Mouse (Mus musculus): ENCODE measurements around the gene Sos2. TPM values are rescaled to one million over a fixed set of nuclear protein-coding genes. Genes with fewer than 3 reads are reported as not detected.
A peak's percentile ranks its signal among the peaks of the same experiment; 100 is the strongest.

Sos2 gene
- 17.6 and 25.1 TPM in 2 replicates for polyA plus RNA-seq (2012; rRNA removed)

- Histone ChIP-seq H3K4me1 (ENCODE audit: control insufficient read depth, insufficient read depth, low read length) (peaks cover 10% of the 10 kb centered on the region), H3K4me3 (replicated peaks; ENCODE audit: extremely low read depth, low read depth, low read length) (peak within 1 kb of the TSS; percentile 80)
- DNase-seq: peak; percentile 65
- 4% methylated on average over 66 of the region's 85 CpGs for WGBS
- TF ChIP-seq CTCF (IDR thresholded peaks at IDR 0.05; ENCODE audit: insufficient read depth, low read length) (no peak), POLR2A (IDR thresholded peaks at IDR 0.05; ENCODE audit: borderline replicate concordance, extremely low read depth, low read depth, low read length) (0 out of 2 replicates have a peak, but pooled peaks have one; percentile 20)
These were observed at the start of gene Sos2 for GRCm38 (mm10) chr12:69681566-69682061. Gene Sos2, minus strand, starts transcription at chr12:69681852.

DNA sequence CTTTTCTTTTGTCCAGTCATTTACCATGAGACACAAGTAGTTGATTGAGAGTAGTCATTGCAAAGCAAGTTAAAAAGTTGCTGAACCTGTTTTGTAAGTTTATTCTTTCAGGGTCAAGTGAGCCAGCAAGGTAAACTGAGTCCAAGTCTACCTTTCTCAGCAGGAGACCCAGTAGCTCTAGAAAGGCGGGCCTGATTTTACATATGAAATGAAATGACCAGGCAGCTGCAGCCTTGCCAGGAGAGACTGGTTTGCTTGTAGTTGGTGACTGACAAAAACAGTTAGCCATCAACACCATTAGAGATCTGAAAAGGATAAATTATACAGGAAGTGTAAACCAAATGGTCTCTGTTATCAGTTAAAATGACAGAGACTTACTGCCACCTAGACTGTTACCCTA is 48.7 kb upstream of the Sos2 start:
- peaks cover 3% of the 10 kb centered on the region for H3K4me1 ChIP-seq (ENCODE audit: control insufficient read depth, insufficient read depth, low read length)
- 87% methylated on average over 1 of the region's 1 CpGs for WGBS
- H3K4me3 ChIP-seq (replicated peaks; ENCODE audit: extremely low read depth, low read depth, low read length): no peak overlapping the region
- DNase-seq: no peak
- TF ChIP-seq CTCF (IDR thresholded peaks at IDR 0.05; ENCODE audit: insufficient read depth, low read length): no peak
- TF ChIP-seq POLR2A (IDR thresholded peaks at IDR 0.05; ENCODE audit: borderline replicate concordance, extremely low read depth, low read depth, low read length): no peak

DNA sequence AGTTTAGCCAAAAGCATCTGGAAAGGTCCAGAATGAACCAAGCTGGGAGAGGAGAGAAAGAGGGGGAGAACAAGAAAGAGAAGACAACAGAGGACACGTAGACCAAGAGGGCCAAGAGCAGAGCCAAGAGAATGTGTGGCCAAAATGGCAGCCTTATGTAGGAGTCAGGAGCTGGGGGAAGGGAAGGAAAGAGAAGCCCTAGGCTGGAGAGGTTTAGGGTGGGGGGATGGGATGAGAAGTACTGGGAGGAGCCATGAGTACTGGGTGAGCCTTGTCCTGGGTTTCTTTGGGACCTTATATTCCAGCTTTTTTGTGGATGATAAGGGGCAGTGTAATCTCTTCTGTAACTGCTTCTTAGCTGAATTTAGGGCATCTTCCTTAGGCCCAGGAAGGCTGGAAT is 47.6 kb upstream of the Sos2 start:
- 93% methylated on average over 1 of the region's 1 CpGs for WGBS

GRCm38 (mm10) chr12:69724711-69725460 is 43.2 kb upstream of the Sos2 start, which contains the start of the genes L2hgdh and Atp5s:
Gene L2hgdh, minus strand, starts transcription at chr12:69724873.
Gene Atp5s, plus strand, starts transcription at chr12:69724950.
- Histone ChIP-seq H3K4me3 (replicated peaks; ENCODE audit: extremely low read depth, low read depth, low read length) (peak within 1 kb of the TSS; percentile 49), H3K4me1 (ENCODE audit: control insufficient read depth, insufficient read depth, low read length) (peaks cover 4% of the 10 kb centered on the region)
- DNase-seq: peak; percentile 96
- WGBS: under 1% methylated on average over 60 of the region's 60 CpGs
- TF ChIP-seq CTCF (IDR thresholded peaks at IDR 0.05; ENCODE audit: insufficient read depth, low read length) (no peak), POLR2A (IDR thresholded peaks at IDR 0.05; ENCODE audit: borderline replicate concordance, extremely low read depth, low read depth, low read length) (peak; percentile 91; the same call in 1 of the 2 replicates)

More for the DNA sequence above, 47.6 kb upstream of the Sos2 start:
- DNase-seq: no peak
- Histone ChIP-seq H3K4me3 (replicated peaks; ENCODE audit: extremely low read depth, low read depth, low read length) (no peak overlapping the region), H3K4me1 (ENCODE audit: control insufficient read depth, insufficient read depth, low read length) (peaks cover 4% of the 10 kb centered on the region)
- TF ChIP-seq POLR2A (IDR thresholded peaks at IDR 0.05; ENCODE audit: borderline replicate concordance, extremely low read depth, low read depth, low read length) (no peak), CTCF (IDR thresholded peaks at IDR 0.05; ENCODE audit: insufficient read depth, low read length) (no peak)

DNA sequence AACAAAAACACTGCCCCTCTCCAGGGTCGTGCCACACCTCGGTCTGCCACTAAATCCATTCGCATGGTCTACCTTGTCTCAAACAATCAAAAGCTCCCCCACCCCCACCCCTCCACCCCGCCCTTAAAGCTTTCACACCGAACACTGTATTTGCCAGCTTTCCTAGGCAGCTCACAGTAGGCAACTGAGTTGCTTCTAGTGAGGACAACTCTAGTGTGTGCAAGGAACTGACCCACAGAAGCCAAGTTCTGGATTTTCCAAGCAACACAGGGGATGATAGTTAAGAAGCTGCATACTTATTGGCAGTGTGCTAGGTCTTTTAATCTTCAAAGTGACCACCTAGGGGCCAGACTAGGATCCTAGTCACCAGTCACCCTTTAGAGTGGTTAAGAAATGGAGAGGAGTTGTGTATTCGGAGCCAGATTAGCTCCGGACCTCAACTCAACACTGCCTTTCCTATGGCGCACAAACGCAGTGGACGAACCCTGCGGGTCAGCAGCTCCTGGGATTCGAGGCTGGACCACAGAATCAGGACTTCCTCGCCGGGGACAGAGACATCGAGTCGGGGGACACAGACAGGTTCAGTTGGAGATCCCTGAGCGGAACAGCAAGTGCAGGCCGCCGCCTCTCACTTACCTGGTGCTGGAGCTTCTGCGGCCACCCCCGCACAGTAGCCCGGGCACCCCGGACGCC is 42.5 kb upstream of the Sos2 start:
- WGBS: 2% methylated on average over 24 of the region's 24 CpGs
- Histone ChIP-seq H3K4me1 (ENCODE audit: control insufficient read depth, insufficient read depth, low read length) (peaks cover 4% of the 10 kb centered on the region), H3K4me3 (replicated peaks; ENCODE audit: extremely low read depth, low read depth, low read length) (peak overlapping the region; percentile 49)
- no peak for DNase-seq
- TF ChIP-seq POLR2A (IDR thresholded peaks at IDR 0.05; ENCODE audit: borderline replicate concordance, extremely low read depth, low read depth, low read length): no peak
- no peak for TF ChIP-seq CTCF (IDR thresholded peaks at IDR 0.05; ENCODE audit: insufficient read depth, low read length)

- Histone ChIP-seq H3K4me3 (replicated peaks; ENCODE audit: extremely low read depth, low read depth, low read length) (no peak overlapping the region), H3K4me1 (ENCODE audit: control insufficient read depth, insufficient read depth, low read length) (peaks cover 4% of the 10 kb centered on the region)
- WGBS: 52% methylated on average over 2 of the region's 2 CpGs
- TF ChIP-seq CTCF (IDR thresholded peaks at IDR 0.05; ENCODE audit: insufficient read depth, low read length) (no peak), POLR2A (IDR thresholded peaks at IDR 0.05; ENCODE audit: borderline replicate concordance, extremely low read depth, low read depth, low read length) (no peak)
- no peak for DNase-seq
These were observed 41.7 kb upstream of the Sos2 start for GRCm38 (mm10) chr12:69723376-69723775.

DNA sequence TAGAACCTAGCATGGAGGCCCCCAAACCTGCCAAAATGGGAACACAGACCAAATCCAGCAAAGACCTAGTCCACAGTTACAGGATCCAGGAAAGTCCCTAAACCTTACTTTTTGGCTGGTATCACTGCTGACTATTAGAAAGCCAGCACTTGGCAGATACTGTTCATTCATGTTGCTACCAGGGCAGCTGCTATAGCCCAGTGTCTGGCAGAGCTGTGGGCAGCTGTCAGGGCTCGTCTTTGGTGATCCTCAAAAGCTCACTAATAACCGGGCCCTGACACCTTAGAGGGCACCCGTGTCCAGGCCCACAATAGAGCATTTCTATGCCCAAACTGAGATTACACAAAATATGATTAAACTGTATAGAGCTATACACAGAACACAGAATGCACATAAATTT is 41.2 kb upstream of the Sos2 start:
- no peak for DNase-seq
- no peak for TF ChIP-seq CTCF (IDR thresholded peaks at IDR 0.05; ENCODE audit: insufficient read depth, low read length)
- TF ChIP-seq POLR2A (IDR thresholded peaks at IDR 0.05; ENCODE audit: borderline replicate concordance, extremely low read depth, low read depth, low read length): no peak
- no peak overlapping the region for H3K4me3 ChIP-seq (replicated peaks; ENCODE audit: extremely low read depth, low read depth, low read length)
- H3K4me1 ChIP-seq (ENCODE audit: control insufficient read depth, insufficient read depth, low read length): peaks cover 4% of the 10 kb centered on the region
- WGBS: 94% methylated on average over 3 of the region's 3 CpGs

DNA sequence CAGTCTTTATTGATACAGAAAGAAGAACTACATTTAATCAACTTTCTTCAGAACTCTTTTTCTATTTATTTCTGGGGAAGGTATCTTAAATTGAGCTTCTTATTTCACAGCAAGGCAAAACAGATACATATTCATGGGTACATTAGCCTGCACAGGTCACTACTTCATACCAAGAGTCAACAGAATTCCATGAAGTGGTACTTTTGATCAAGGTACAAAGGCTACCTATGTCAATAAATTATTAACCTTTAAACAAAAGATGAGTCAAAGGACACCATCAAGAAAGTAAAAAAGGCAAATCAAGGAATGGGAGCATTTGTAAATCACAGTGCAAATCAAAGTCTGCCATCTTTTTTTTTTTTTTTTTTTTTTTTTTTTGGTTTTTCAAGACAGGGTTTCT is 32.0 kb upstream of the Sos2 start:
- no peaks in the 10 kb centered on the region for H3K4me1 ChIP-seq (ENCODE audit: control insufficient read depth, insufficient read depth, low read length)
- no peak for DNase-seq
- H3K4me3 ChIP-seq (replicated peaks; ENCODE audit: extremely low read depth, low read depth, low read length): no peak overlapping the region
- TF ChIP-seq POLR2A (IDR thresholded peaks at IDR 0.05; ENCODE audit: borderline replicate concordance, extremely low read depth, low read depth, low read length): no peak
- TF ChIP-seq CTCF (IDR thresholded peaks at IDR 0.05; ENCODE audit: insufficient read depth, low read length): no peak

DNA sequence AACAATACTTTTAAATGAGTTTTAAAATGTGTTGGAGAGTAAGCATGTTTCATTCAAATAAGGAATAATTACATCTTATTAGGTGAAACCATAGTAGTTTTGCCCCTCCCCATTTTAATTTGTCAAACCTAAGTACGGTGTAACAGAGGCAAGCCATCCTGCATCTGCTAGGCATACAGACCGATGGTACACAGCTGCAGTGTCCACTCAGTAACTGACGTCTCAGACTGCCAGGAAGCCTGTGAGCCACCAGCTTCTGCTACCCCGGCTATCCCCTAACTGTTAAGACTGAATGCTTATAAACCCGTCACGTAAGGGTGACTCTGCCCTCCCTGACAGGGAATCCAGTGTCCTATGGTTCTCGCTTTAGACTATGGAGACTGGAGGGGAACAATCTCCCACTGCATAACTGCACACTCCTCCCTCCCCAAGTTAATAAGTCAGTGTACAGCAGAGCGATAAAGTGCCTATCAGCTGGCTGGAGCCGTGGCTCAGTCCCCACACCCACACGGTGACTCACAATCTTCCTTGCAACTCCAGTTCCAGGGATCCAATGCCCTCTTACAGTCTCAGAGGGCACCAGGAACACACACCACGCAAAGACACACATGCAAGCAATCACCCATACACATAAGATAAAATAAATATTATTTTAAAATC is 23.3 kb upstream of the Sos2 start:
- DNase-seq: no peak
- no peak overlapping the region for H3K4me3 ChIP-seq (replicated peaks; ENCODE audit: extremely low read depth, low read depth, low read length)
- TF ChIP-seq POLR2A (IDR thresholded peaks at IDR 0.05; ENCODE audit: borderline replicate concordance, extremely low read depth, low read depth, low read length) (no peak), CTCF (IDR thresholded peaks at IDR 0.05; ENCODE audit: insufficient read depth, low read length) (no peak)
- 80% methylated on average over 11 of the region's 11 CpGs for WGBS
- H3K4me1 ChIP-seq (ENCODE audit: control insufficient read depth, insufficient read depth, low read length): no peaks in the 10 kb centered on the region
